Mouse (Mus musculus) heart, embryonic 15.5 days (tissue): ENCODE results near the gene Ddx20. TPM values are rescaled to one million over a fixed set of nuclear protein-coding genes. Genes with fewer than 3 reads are reported as not detected.
"Not testable (repeated sequence)": the region's sequence is repeated elsewhere in the genome, so short reads cannot be mapped to it uniquely, and the experiment has no call there.

Experiments
- ATAC-seq: fragments of 200-750 bp; cut with Nextera tagmentation; replicated peaks from 2 replicates; pipeline ENCODE4 v1.8.0; 2017; ENCODE audit warnings: low read depth, moderate TSS enrichment; ENCODE audit not compliant: insufficient number of reproducible peaks, insufficient read depth, low FRiP score
- H3K27ac ChIP-seq: fragments of 300-500 bp; sonication (generic); 2 replicates; pipeline ENCODE4 v1.5.1; 2015; ENCODE audit warnings: mild to moderate bottlenecking, inconsistent platforms
- H3K27me3 ChIP-seq: fragments of 300-500 bp; sonication (generic); 2 replicates; pipeline ENCODE4 v1.6.1; 2015; ENCODE audit warnings: inconsistent platforms
- H3K36me3 ChIP-seq: fragments of 300-500 bp; sonication (generic); 2 replicates; pipeline ENCODE4 v1.6.1; 2015; ENCODE audit warnings: mild to moderate bottlenecking, inconsistent platforms
- H3K4me1 ChIP-seq: fragments of 300-500 bp; sonication (generic); replicated peaks from 2 replicates; pipeline ENCODE4 v1.6.1; 2015; ENCODE audit warnings: inconsistent platforms
- H3K4me2 ChIP-seq: fragments of 300-500 bp; sonication (generic); 2 replicates; pipeline ENCODE4 v1.6.1; 2015; ENCODE audit warnings: inconsistent platforms, mild to moderate bottlenecking, moderate library complexity
- H3K4me3 ChIP-seq: fragments of 300-500 bp; sonication (generic); 2 replicates; pipeline ENCODE4 v1.5.1; 2015; ENCODE audit warnings: mild to moderate bottlenecking, inconsistent platforms
- H3K9ac ChIP-seq: fragments of 300-500 bp; sonication (generic); 2 replicates; pipeline ENCODE4 v1.6.1; 2015; ENCODE audit warnings: mild to moderate bottlenecking, inconsistent platforms
- H3K9me3 ChIP-seq: fragments of 300-500 bp; sonication (generic); replicated peaks from 2 replicates; pipeline ENCODE4 v1.6.1; 2016; ENCODE audit warnings: inconsistent platforms
- WGBS: fragments of 180-500 bp; shearing (Covaris S2); methylation state at CpG from one replicate; pipeline ENCODE4 v1.1.7; 2015; ENCODE audit warnings: mixed read lengths; 5-methylcytosine and 5-hydroxymethylcytosine counted together
- polyA plus RNA-seq: library from polyadenylated mRNA; unstranded; fragments of >200 nt; fragmentation: Nextera tagmentation; extraction: Ambion mirVana; gene quantifications from 2 replicates; pipeline ENCODE4 v1.2.1, GENCODE M21; 2015

Ddx20 gene
- polyA plus RNA-seq, 1 experiment from 2014 or later = 18.1 TPM

- Histone ChIP-seq H3K27ac (peak within 1 kb of the TSS; percentile 80), H3K9ac (peak within 1 kb of the TSS; percentile 63), H3K27me3 (peaks cover 2% of the 10 kb centered on the region; the same call in 1 of the 2 replicates), H3K4me2 (peak within 1 kb of the TSS; percentile 90), H3K4me1 (peaks cover 64% of the 10 kb centered on the region), H3K9me3 (no peaks in the 10 kb centered on the region), H3K4me3 (peak within 1 kb of the TSS; percentile 63), H3K36me3 (no peaks in the 10 kb centered on the region)
- peak; percentile 93 for ATAC-seq
- 6% methylated on average over 38 of the region's 43 CpGs for WGBS
These were observed 16.9 kb upstream of the Ddx20 start, which contains the start of gene Inka2 for GRCm38 (mm10) chr3:105704031-105705008. TSS of gene Inka2 (plus strand) at chr3:105704599.

- peaks cover 2% of the 10 kb centered on the region; the same call in 1 of the 2 replicates for H3K27me3 ChIP-seq
- peak overlapping the region; percentile 90; the same call in 1 of the 2 replicates for H3K4me2 ChIP-seq
- H3K9ac ChIP-seq = no peak overlapping the region
- 0 out of 2 replicates have a peak overlapping the region, but pooled peaks have one; percentile 80 for H3K27ac ChIP-seq
- 77% methylated on average over 6 of the region's 6 CpGs for WGBS
- H3K4me1 ChIP-seq = peaks cover 71% of the 10 kb centered on the region
- H3K4me3 ChIP-seq = no peak overlapping the region
- no peaks in the 10 kb centered on the region for H3K9me3 ChIP-seq
- no peaks in the 10 kb centered on the region for H3K36me3 ChIP-seq
- ATAC-seq = no peak
These were observed 16.2 kb upstream of the Ddx20 start for GRCm38 (mm10) chr3:105703571-105703970.

GRCm38 (mm10) chr3:105701399-105701798 is 14.0 kb upstream of the Ddx20 start:
- Histone ChIP-seq H3K27ac (peak overlapping the region; percentile 59), H3K4me3 (no peak overlapping the region), H3K9me3 (no peaks in the 10 kb centered on the region), H3K27me3 (peaks cover 2% of the 10 kb centered on the region; the same call in 1 of the 2 replicates), H3K9ac (no peak overlapping the region), H3K36me3 (no peaks in the 10 kb centered on the region), H3K4me1 (peaks cover 67% of the 10 kb centered on the region), H3K4me2 (peak overlapping the region; percentile 39)
- ATAC-seq = peak; percentile 32; the same call in 1 of the 2 replicates
- WGBS = 25% methylated on average over 5 of the region's 5 CpGs

GRCm38 (mm10) chr3:105700786-105701185 is 13.4 kb upstream of the Ddx20 start:
- H3K36me3 ChIP-seq, H3K27me3 ChIP-seq, H3K9me3 ChIP-seq, H3K9ac ChIP-seq, H3K4me3 ChIP-seq, ATAC-seq: not testable (repeated sequence)
- 31% methylated on average over 1 of the region's 1 CpGs for WGBS
- Histone ChIP-seq H3K27ac (peak overlapping the region; percentile 59), H3K4me1 (peaks cover 68% of the 10 kb centered on the region), H3K4me2 (peak overlapping the region; percentile 39)

GRCm38 (mm10) chr3:105699241-105699933 is 12.0 kb upstream of the Ddx20 start:
- Histone ChIP-seq H3K4me2 (no peak overlapping the region), H3K9ac (no peak overlapping the region), H3K27ac (peak overlapping the region; percentile 71), H3K9me3 (no peaks in the 10 kb centered on the region), H3K27me3 (no peaks in the 10 kb centered on the region; the same call in 1 of the 2 replicates), H3K4me3 (no peak overlapping the region), H3K4me1 (peaks cover 69% of the 10 kb centered on the region), H3K36me3 (no peaks in the 10 kb centered on the region)
- WGBS = 39% methylated on average over 3 of the region's 3 CpGs
- ATAC-seq = peak; percentile 44; the same call in 1 of the 2 replicates

GRCm38 (mm10) chr3:105698311-105698710 is 10.9 kb upstream of the Ddx20 start:
- H3K4me1 ChIP-seq = peaks cover 66% of the 10 kb centered on the region
- H3K36me3 ChIP-seq = no peaks in the 10 kb centered on the region
- no peak overlapping the region for H3K4me3 ChIP-seq

GRCm38 (mm10) chr3:105697148-105697441 is 9.7 kb upstream of the Ddx20 start:
- Histone ChIP-seq H3K27me3 (no peaks in the 10 kb centered on the region), H3K4me2 (no peak overlapping the region), H3K36me3 (no peaks in the 10 kb centered on the region), H3K4me3 (no peak overlapping the region), H3K27ac (0 out of 2 replicates have a peak overlapping the region, but pooled peaks have one; percentile 94), H3K9me3 (no peaks in the 10 kb centered on the region), H3K9ac (no peak overlapping the region), H3K4me1 (peaks cover 66% of the 10 kb centered on the region)
- WGBS = 76% methylated on average over 5 of the region's 5 CpGs
- no peak for ATAC-seq

More at GRCm38 (mm10) chr3:105698311-105698710, 10.9 kb upstream of the Ddx20 start:
- H3K4me2 ChIP-seq = no peak overlapping the region
- no peak overlapping the region for H3K27ac ChIP-seq
- no peaks in the 10 kb centered on the region for H3K9me3 ChIP-seq
- no peaks in the 10 kb centered on the region; the same call in 1 of the 2 replicates for H3K27me3 ChIP-seq
- no peak overlapping the region for H3K9ac ChIP-seq
- WGBS = 44% methylated on average over 1 of the region's 1 CpGs
- ATAC-seq = no peak

- ATAC-seq = no peak
- no peaks in the 10 kb centered on the region for H3K27me3 ChIP-seq
- no peaks in the 10 kb centered on the region for H3K36me3 ChIP-seq
- no peaks in the 10 kb centered on the region for H3K9me3 ChIP-seq
- H3K4me2 ChIP-seq = peak overlapping the region; percentile 46
- peaks cover 61% of the 10 kb centered on the region for H3K4me1 ChIP-seq
- H3K27ac ChIP-seq = peak overlapping the region; percentile 94
- 57% methylated on average over 17 of the region's 17 CpGs for WGBS
- 0 out of 2 replicates have a peak overlapping the region, but pooled peaks have one; percentile 25 for H3K9ac ChIP-seq
- H3K4me3 ChIP-seq = no peak overlapping the region
These were observed 9.2 kb upstream of the Ddx20 start for GRCm38 (mm10) chr3:105696387-105697147.

GRCm38 (mm10) chr3:105695476-105696386 is 8.4 kb upstream of the Ddx20 start:
- Histone ChIP-seq H3K4me3 (peak overlapping the region; percentile 6), H3K4me1 (peaks cover 53% of the 10 kb centered on the region)
- peak; percentile 73 for ATAC-seq

More at GRCm38 (mm10) chr3:105695476-105696386, 8.4 kb upstream of the Ddx20 start:
- Histone ChIP-seq H3K9ac (peak overlapping the region; percentile 25), H3K36me3 (no peaks in the 10 kb centered on the region), H3K27ac (peak overlapping the region; percentile 94), H3K9me3 (no peaks in the 10 kb centered on the region), H3K4me2 (peak overlapping the region; percentile 46), H3K27me3 (no peaks in the 10 kb centered on the region)
- WGBS = 30% methylated on average over 20 of the region's 20 CpGs
